Mouse (Mus musculus) lung, postnatal 25 days (tissue): ENCODE data around the gene 4930519P11Rik.

Source experiments
- DNase-seq: peaks from one replicate; pipeline ENCODE4 v3.0.0; 2022; ENCODE audit warnings: low spot score

4930519P11Rik gene

GRCm38 (mm10) chr2:154613118-154614115 is at the start of gene 4930519P11Rik, which contains the start of gene Zfp341:
TSS of gene 4930519P11Rik (minus strand) at chr2:154613437.
TSS of gene Zfp341 (plus strand) at chr2:154613297.
- DNase-seq, result peak; percentile 91

GRCm38 (mm10) chr2:154659531-154660074 is 46.4 kb upstream of the 4930519P11Rik start:
- no peak for DNase-seq

- no peak for DNase-seq
These were observed 45.8 kb upstream of the 4930519P11Rik start for GRCm38 (mm10) chr2:154659070-154659469.

GRCm38 (mm10) chr2:154657486-154658237 is 44.4 kb upstream of the 4930519P11Rik start:
- peak; percentile 85 for DNase-seq

GRCm38 (mm10) chr2:154656710-154657485 is 43.7 kb upstream of the 4930519P11Rik start:
- peak; percentile 99 for DNase-seq

- DNase-seq, result no peak
These were observed 42.7 kb upstream of the 4930519P11Rik start for GRCm38 (mm10) chr2:154655878-154656414.

- DNase-seq, result no peak
These were observed 41.7 kb upstream of the 4930519P11Rik start for GRCm38 (mm10) chr2:154654976-154655375.

GRCm38 (mm10) chr2:154651363-154651762 is 38.1 kb upstream of the 4930519P11Rik start, which contains the start of gene Chmp4b:
TSS of gene Chmp4b (plus strand) at chr2:154651705.
- DNase-seq, result peak; percentile 65

GRCm38 (mm10) chr2:154650404-154650803 is 37.2 kb upstream of the 4930519P11Rik start:
- DNase-seq, result no peak

GRCm38 (mm10) chr2:154648086-154648485 is 34.8 kb upstream of the 4930519P11Rik start:
- DNase-seq, result peak; percentile 15

- peak; percentile 14 for DNase-seq
These were observed 33.4 kb upstream of the 4930519P11Rik start for GRCm38 (mm10) chr2:154646634-154647033.

- no peak for DNase-seq
These were observed 29.6 kb upstream of the 4930519P11Rik start for GRCm38 (mm10) chr2:154642712-154643385.

GRCm38 (mm10) chr2:154642005-154642459 is 28.8 kb upstream of the 4930519P11Rik start:
- peak; percentile 24 for DNase-seq

GRCm38 (mm10) chr2:154641176-154641575 is 27.9 kb upstream of the 4930519P11Rik start:
- peak; percentile 75 for DNase-seq

GRCm38 (mm10) chr2:154639115-154639514 is 25.9 kb upstream of the 4930519P11Rik start:
- DNase-seq, result no peak

- DNase-seq, result no peak
These were observed 25.3 kb upstream of the 4930519P11Rik start for GRCm38 (mm10) chr2:154638521-154638920.

- no peak for DNase-seq
These were observed 22.6 kb upstream of the 4930519P11Rik start for GRCm38 (mm10) chr2:154635826-154636225.

- DNase-seq, result no peak
These were observed 20.8 kb upstream of the 4930519P11Rik start for GRCm38 (mm10) chr2:154633876-154634644.

- no peak for DNase-seq
These were observed 20.0 kb upstream of the 4930519P11Rik start for GRCm38 (mm10) chr2:154633039-154633742.
